Mouse (Mus musculus): ENCODE results near the gene Sema6d. TPM values are rescaled to one million over a fixed set of nuclear protein-coding genes. Genes with fewer than 3 reads are reported as not detected.

The Sema6d gene
- polyA plus RNA-seq, 1 experiment, result 3.1 TPM

DNA sequence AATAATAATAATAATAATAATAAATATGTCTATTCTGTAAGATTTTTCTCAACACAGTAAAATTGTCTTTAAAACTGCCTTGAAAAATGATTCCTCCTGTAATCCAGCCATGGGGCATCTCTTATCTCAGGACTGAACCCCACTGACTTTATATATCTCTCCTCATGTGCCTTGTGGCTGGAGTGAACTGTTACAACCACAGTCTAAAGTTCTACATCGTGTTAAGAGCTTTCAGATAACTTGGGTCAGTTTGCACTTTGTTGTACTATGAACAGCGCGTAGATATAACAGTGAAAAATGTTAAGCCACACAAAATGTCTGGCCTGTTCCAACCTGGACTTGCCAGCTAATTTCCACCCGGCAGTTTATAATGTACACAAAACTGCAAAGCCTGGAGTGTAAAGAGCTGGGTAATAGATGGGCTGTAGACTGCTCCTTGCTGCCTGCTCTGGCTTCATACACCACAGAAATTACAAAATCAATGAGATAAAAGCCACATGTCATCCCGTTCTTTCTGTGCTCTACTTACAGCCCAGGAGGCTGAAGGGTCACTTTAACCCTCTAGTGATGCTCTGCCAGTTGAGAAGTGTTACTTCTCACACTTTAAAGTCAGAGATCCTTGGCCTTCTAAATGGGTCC lies 467.2 kb downstream of the Sema6d start:
- TF ChIP-seq MYOD1 (IDR thresholded peaks at IDR 0.05; ENCODE audit: control insufficient read depth, insufficient read length, low read depth) (no peak), MAX (IDR thresholded peaks at IDR 0.05) (no peak)
- H3K4me3 ChIP-seq (ENCODE audit: insufficient read depth, poor library complexity, severe bottlenecking), result no peak overlapping the region
- no peaks in the 10 kb centered on the region for H3K36me3 ChIP-seq (ENCODE audit: control insufficient read depth, insufficient read depth)
- no peaks in the 10 kb centered on the region for H3K27me3 ChIP-seq (ENCODE audit: control insufficient read depth, insufficient read depth, insufficient read length)
- no peaks in the 10 kb centered on the region for H3K79me2 ChIP-seq (ENCODE audit: control insufficient read depth, insufficient read depth)
- H3K79me3 ChIP-seq (ENCODE audit: low read depth), result no peaks in the 10 kb centered on the region
- no peak overlapping the region for H3ac ChIP-seq (ENCODE audit: control insufficient read depth, insufficient read length, low read depth)

DNA sequence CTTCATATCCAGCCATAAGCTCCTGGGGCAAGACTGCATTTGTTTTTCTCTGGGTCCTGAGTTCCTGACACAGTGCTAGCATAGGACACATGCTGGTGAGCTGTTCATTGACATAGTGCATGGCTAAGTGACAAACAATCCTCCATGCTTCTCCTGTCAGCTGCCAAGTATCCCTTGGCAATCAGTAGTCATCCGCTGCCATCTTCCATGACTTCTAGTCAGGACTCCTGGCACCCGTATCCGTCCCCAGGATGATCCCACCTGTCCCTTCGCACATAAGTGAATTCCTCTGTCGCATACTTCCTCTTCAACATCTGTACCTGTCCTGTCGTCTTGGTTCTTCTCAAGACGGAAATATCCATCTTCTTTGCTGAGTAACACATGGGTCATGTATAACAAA lies 468.3 kb downstream of the Sema6d start:
- no peaks in the 10 kb centered on the region for H3K36me3 ChIP-seq (ENCODE audit: control insufficient read depth, insufficient read depth)
- no peak overlapping the region for H3K4me3 ChIP-seq (ENCODE audit: insufficient read depth, poor library complexity, severe bottlenecking)
- H3ac ChIP-seq (ENCODE audit: control insufficient read depth, insufficient read length, low read depth), result no peak overlapping the region
- no peaks in the 10 kb centered on the region for H3K27me3 ChIP-seq (ENCODE audit: control insufficient read depth, insufficient read depth, insufficient read length)
- TF ChIP-seq MYOG (IDR thresholded peaks at IDR 0.05; ENCODE audit: control insufficient read depth, extremely low read depth, insufficient read length) (no peak), CTCF (IDR thresholded peaks at IDR 0.05; ENCODE audit: control insufficient read depth, insufficient read depth, insufficient read length) (no peak), MAX (IDR thresholded peaks at IDR 0.05) (no peak), USF1 (IDR thresholded peaks at IDR 0.05; ENCODE audit: low read depth) (no peak), MYOD1 (IDR thresholded peaks at IDR 0.05; ENCODE audit: control insufficient read depth, insufficient read length, low read depth) (no peak), FOSL1 (IDR thresholded peaks at IDR 0.05; ENCODE audit: insufficient read depth, low read length, poor library complexity, severe bottlenecking) (no peak), CEBPB (IDR thresholded peaks at IDR 0.05; ENCODE audit: low read depth) (no peak)
- H3K79me3 ChIP-seq (ENCODE audit: low read depth), result no peaks in the 10 kb centered on the region
- H3K79me2 ChIP-seq (ENCODE audit: control insufficient read depth, insufficient read depth), result no peaks in the 10 kb centered on the region

DNA sequence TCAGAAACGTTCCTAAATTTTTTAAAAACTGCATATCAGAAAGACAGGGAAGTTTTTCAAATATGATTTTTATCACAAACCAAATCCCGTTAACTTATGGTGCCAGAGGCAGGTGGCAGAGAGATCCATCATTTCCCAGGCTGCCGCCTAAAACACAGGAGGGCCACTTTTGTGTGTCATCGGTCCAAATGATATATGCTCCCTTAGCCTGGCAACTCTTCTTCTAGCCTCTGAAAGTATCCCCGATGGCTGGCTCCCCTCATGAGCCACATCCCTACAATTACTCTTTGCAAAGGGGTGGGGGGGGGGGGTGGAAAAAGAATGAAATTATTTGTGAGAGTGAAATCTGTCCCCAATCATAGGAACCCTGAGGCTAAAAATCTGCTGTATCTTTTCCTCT lies 471.9 kb downstream of the Sema6d start:
- Histone ChIP-seq H3ac (ENCODE audit: control insufficient read depth, insufficient read length, low read depth) (no peak overlapping the region), H3K27me3 (ENCODE audit: control insufficient read depth, insufficient read depth, insufficient read length) (no peaks in the 10 kb centered on the region), H3K79me2 (ENCODE audit: control insufficient read depth, insufficient read depth) (no peaks in the 10 kb centered on the region), H3K36me3 (ENCODE audit: control insufficient read depth, insufficient read depth) (no peaks in the 10 kb centered on the region), H3K4me3 (ENCODE audit: insufficient read depth, poor library complexity, severe bottlenecking) (no peak overlapping the region), H3K79me3 (ENCODE audit: low read depth) (no peaks in the 10 kb centered on the region)
- no peak for TF ChIP-seq MYOG (IDR thresholded peaks at IDR 0.05; ENCODE audit: control insufficient read depth, extremely low read depth, insufficient read length)
- TF ChIP-seq MYOD1 (IDR thresholded peaks at IDR 0.05; ENCODE audit: control insufficient read depth, insufficient read length, low read depth), result no peak
- TF ChIP-seq CTCF (IDR thresholded peaks at IDR 0.05; ENCODE audit: control insufficient read depth, insufficient read depth, insufficient read length), result no peak
- TF ChIP-seq FOSL1 (IDR thresholded peaks at IDR 0.05; ENCODE audit: insufficient read depth, low read length, poor library complexity, severe bottlenecking), result no peak
- no peak for TF ChIP-seq USF1 (IDR thresholded peaks at IDR 0.05; ENCODE audit: low read depth)
- TF ChIP-seq MAX (IDR thresholded peaks at IDR 0.05), result no peak
- TF ChIP-seq CEBPB (IDR thresholded peaks at IDR 0.05; ENCODE audit: low read depth), result no peak

DNA sequence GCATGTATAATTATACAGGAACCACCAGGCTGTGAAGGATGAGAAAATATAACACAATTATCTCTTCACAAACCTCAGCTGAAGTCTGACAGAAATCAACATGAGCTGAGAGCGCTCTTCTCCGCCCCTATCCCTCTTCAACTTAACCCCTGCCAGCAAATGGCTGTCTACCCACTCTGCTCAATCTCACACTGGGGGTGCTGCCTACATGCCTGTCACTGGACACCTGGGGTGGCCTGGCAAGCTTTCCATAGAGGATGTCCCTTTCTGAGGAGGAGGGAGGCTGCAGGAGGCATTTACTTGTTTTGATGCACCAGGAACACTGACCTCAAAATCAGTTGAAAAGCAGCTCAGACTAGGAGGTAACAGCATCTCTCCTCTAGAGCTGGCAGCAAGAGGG lies 472.3 kb downstream of the Sema6d start:
- no peak for TF ChIP-seq MYOD1 (IDR thresholded peaks at IDR 0.05; ENCODE audit: control insufficient read depth, insufficient read length, low read depth)
- TF ChIP-seq MYOG (IDR thresholded peaks at IDR 0.05; ENCODE audit: control insufficient read depth, extremely low read depth, insufficient read length), result no peak
- TF ChIP-seq MAX (IDR thresholded peaks at IDR 0.05), result no peak
- TF ChIP-seq CTCF (IDR thresholded peaks at IDR 0.05; ENCODE audit: control insufficient read depth, insufficient read depth, insufficient read length), result no peak
- TF ChIP-seq CEBPB (IDR thresholded peaks at IDR 0.05; ENCODE audit: low read depth), result no peak
- no peak for TF ChIP-seq USF1 (IDR thresholded peaks at IDR 0.05; ENCODE audit: low read depth)
- TF ChIP-seq FOSL1 (IDR thresholded peaks at IDR 0.05; ENCODE audit: insufficient read depth, low read length, poor library complexity, severe bottlenecking), result no peak
- no peak overlapping the region for H3ac ChIP-seq (ENCODE audit: control insufficient read depth, insufficient read length, low read depth)
- no peaks in the 10 kb centered on the region for H3K79me3 ChIP-seq (ENCODE audit: low read depth)
- H3K27me3 ChIP-seq (ENCODE audit: control insufficient read depth, insufficient read depth, insufficient read length), result no peaks in the 10 kb centered on the region
- no peak overlapping the region for H3K4me3 ChIP-seq (ENCODE audit: insufficient read depth, poor library complexity, severe bottlenecking)
- H3K36me3 ChIP-seq (ENCODE audit: control insufficient read depth, insufficient read depth), result no peaks in the 10 kb centered on the region
- H3K79me2 ChIP-seq (ENCODE audit: control insufficient read depth, insufficient read depth), result no peaks in the 10 kb centered on the region

DNA sequence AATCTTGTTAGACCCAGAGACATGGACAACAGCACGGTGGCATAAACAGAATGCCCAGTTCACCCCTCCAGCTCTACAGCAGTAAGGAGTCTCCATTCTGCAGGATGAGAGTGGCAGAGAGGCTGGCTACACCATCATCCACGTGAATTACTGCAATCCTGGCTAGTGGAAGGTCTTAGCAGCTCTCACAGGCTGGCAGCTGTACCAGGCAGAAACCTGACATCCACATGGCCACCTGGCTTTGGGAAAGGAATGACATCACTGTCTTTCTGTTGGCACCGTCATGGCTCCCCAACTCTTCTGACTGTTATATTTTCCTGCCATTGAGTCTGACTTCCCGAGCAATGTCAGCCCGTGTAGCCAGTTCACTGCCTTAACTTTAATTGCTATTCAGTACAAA lies 474.0 kb downstream of the Sema6d start:
- no peak overlapping the region for H3K4me3 ChIP-seq (ENCODE audit: insufficient read depth, poor library complexity, severe bottlenecking)

DNA sequence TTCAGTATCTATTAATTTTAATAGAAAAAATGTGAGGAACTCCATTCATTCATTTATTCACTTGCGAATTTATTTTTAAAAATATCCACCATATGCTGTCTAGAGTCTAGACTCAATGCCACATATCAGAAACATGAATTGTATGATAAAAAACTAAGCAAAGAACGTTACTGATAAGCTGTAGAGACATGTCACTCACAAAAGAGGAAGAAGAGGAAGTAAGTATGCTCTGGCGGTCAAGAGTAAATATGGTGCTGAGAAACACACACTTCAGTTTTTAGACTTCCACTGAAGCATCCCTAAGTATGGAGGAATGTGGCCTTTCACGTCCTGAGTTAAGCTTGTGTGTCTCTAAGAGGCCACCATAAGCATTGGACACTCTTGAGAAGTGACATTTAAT lies 484.0 kb downstream of the Sema6d start:
- TF ChIP-seq MYOG (IDR thresholded peaks at IDR 0.05; ENCODE audit: control insufficient read depth, extremely low read depth, insufficient read length) (no peak), CTCF (IDR thresholded peaks at IDR 0.05; ENCODE audit: control insufficient read depth, insufficient read depth, insufficient read length) (no peak), CEBPB (IDR thresholded peaks at IDR 0.05; ENCODE audit: low read depth) (no peak), MYOD1 (IDR thresholded peaks at IDR 0.05; ENCODE audit: control insufficient read depth, insufficient read length, low read depth) (no peak), USF1 (IDR thresholded peaks at IDR 0.05; ENCODE audit: low read depth) (no peak), MAX (IDR thresholded peaks at IDR 0.05) (no peak), FOSL1 (IDR thresholded peaks at IDR 0.05; ENCODE audit: insufficient read depth, low read length, poor library complexity, severe bottlenecking) (no peak)
- no peaks in the 10 kb centered on the region for H3K36me3 ChIP-seq (ENCODE audit: control insufficient read depth, insufficient read depth)
- H3K27me3 ChIP-seq (ENCODE audit: control insufficient read depth, insufficient read depth, insufficient read length), result no peaks in the 10 kb centered on the region
- H3K79me3 ChIP-seq (ENCODE audit: low read depth), result no peaks in the 10 kb centered on the region
- H3K79me2 ChIP-seq (ENCODE audit: control insufficient read depth, insufficient read depth), result no peaks in the 10 kb centered on the region
- no peak overlapping the region for H3ac ChIP-seq (ENCODE audit: control insufficient read depth, insufficient read length, low read depth)
- no peak overlapping the region for H3K4me3 ChIP-seq (ENCODE audit: insufficient read depth, poor library complexity, severe bottlenecking)

More for the DNA sequence above, 474.0 kb downstream of the Sema6d start:
- no peaks in the 10 kb centered on the region for H3K79me3 ChIP-seq (ENCODE audit: low read depth)
- H3K27me3 ChIP-seq (ENCODE audit: control insufficient read depth, insufficient read depth, insufficient read length), result no peaks in the 10 kb centered on the region
- H3ac ChIP-seq (ENCODE audit: control insufficient read depth, insufficient read length, low read depth), result no peak overlapping the region
- no peaks in the 10 kb centered on the region for H3K36me3 ChIP-seq (ENCODE audit: control insufficient read depth, insufficient read depth)
- no peak for TF ChIP-seq CTCF (IDR thresholded peaks at IDR 0.05; ENCODE audit: control insufficient read depth, insufficient read depth, insufficient read length)
- TF ChIP-seq MAX (IDR thresholded peaks at IDR 0.05), result no peak
- TF ChIP-seq MYOD1 (IDR thresholded peaks at IDR 0.05; ENCODE audit: control insufficient read depth, insufficient read length, low read depth), result no peak
- TF ChIP-seq USF1 (IDR thresholded peaks at IDR 0.05; ENCODE audit: low read depth), result no peak
- TF ChIP-seq FOSL1 (IDR thresholded peaks at IDR 0.05; ENCODE audit: insufficient read depth, low read length, poor library complexity, severe bottlenecking), result no peak
- no peak for TF ChIP-seq MYOG (IDR thresholded peaks at IDR 0.05; ENCODE audit: control insufficient read depth, extremely low read depth, insufficient read length)
- no peak for TF ChIP-seq CEBPB (IDR thresholded peaks at IDR 0.05; ENCODE audit: low read depth)
- no peaks in the 10 kb centered on the region for H3K79me2 ChIP-seq (ENCODE audit: control insufficient read depth, insufficient read depth)

Measured in C2C12 (cell line).